Mouse (Mus musculus) cerebellum, adult 9-11 months (tissue): ENCODE results near the gene Epb41.
A peak's percentile ranks its signal among the peaks of the same experiment; 100 is the strongest.

Experiments used
- DNase-seq: peaks from one replicate; pipeline ENCODE4 v3.0.0; 2022

The Epb41 gene

GRCm38 (mm10) chr4:132072946-132073345, 2.2 kb downstream of the Epb41 start:
- DNase-seq = peak; percentile 72

DNA sequence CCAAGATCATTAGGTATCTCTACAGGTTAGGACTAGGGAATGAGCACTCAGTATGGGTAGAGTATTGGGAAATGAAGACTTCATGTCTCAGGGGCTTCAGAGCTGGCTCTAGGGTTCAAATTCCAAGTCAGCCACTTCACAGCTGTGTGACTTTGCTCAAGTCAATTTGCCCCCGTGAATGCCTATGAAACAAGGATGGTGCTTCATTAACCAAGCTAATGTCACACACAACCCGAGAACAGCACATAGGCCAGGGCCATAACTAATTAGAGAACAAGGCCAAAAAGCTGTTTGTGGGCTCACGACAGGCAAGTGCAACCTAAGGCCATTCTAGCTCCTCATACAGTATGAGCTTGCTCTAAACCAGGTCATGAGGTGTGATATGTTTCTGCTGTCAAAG, 3.0 kb downstream of the Epb41 start:
- DNase-seq = no peak

- DNase-seq = no peak
These were observed 3.4 kb downstream of the Epb41 start for GRCm38 (mm10) chr4:132071674-132072073.

- peak; percentile 86 for DNase-seq
These were observed 7.2 kb downstream of the Epb41 start for GRCm38 (mm10) chr4:132067938-132068235.

DNA sequence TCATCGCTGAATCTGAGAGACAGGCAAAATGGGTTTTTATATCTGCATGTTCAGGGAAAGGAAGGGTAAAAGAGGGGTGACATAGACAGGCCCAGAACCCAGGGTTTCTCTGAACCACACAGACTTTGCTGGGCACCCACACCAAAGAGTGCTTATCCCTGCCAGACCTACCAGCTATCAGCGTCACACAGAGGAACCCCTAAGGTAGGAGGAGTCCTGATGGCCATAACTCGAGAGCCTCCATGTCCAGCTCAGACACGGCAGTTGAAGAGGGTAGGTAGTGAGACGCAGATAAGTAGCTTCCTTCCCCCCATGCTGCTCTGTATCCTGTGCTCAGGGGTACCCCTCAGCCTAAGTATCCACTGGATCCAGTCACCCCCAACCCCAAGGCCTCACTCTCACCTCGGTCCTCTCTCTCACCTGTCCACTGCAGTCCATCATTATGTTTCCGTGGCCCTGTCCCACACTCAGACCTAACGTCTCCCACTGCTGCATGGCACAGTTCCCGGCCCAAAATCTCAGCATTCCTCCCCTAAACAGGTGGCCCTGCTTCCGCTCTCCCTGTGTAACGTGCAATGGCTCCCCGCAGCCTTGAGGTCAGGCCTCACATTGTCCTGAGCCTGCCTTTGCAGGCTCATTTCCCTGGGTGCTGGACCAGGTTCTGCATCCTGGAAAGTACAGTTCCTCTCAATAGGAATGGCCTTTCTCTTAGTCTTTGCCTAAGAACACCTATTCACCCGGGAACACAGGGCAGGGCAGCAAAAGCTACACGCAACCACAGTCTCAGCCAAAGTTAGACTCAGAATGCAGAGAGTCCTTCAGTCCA, 7.8 kb downstream of the Epb41 start:
- DNase-seq = peak; percentile 78

DNA sequence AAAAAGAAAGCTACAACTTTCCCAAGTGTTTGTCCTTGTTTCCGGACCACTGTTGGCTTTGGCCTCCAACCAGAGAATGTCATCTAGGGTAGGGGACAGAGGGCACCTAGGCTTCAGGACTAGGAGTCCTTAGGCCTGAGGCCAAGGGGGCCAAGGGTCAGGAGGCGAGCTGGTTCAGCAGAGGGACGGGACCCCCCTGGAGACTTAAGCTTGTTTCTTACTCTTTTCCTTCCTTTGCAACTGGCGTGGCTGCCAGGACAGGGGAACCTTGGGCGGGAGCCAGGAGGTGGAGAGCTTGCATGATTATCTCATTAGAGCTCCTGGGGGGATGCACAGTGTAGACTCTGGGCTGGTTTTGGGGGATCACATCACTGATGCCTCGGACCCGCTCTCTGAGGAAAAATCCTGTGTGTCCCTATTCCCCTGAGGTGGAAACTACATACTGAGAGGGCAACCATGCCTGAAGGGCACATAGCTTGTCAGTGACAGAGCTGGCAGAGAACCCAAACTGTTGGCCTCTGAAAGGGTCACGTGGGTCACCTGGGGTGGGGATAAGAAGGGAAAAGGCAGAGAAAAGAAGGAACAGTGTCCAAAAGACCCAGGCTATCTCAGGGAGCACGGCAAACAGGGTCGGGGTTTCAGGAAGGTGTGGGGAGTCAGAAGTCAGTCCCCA, 8.9 kb downstream of the Epb41 start:
- peak; percentile 79 for DNase-seq

DNA sequence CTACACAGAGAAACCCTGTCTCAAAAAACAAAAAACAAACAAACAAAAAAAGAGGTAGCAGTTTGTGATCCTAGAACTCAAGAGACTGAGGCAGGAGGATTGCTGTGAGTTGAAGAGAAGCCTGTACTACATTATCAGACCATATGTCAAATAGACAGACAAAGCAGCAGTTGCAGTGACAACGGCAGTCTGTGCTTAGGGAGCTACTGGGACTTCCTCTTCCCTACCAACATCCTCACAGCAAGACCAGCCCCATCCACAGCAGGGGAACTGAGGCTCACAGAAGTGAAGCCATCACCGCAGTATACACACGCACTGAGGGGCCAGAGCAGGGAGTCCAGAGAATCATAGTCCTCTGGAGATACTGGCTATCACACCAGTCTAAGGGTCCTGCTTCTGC, 9.5 kb downstream of the Epb41 start:
- no peak for DNase-seq

DNA sequence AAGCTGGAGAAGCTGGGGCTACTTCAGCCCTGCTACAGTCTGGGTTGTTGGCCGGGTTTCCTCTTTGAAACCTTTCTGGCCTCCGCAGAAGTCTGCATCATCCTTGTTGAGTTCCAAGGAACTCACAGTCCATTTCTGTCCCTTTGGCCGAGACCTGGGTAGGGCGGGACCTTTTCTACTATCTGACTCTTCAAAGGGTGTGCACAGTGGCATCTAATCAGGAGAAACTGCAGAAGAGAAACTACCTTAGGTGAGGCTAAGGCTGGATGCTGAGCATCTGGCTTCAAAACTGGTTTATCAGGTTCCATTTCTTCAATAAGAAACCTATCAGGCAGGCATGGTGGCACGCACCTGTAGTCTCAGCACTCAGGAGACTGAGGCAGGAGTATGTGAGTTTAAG, 10.6 kb downstream of the Epb41 start:
- no peak for DNase-seq

DNA sequence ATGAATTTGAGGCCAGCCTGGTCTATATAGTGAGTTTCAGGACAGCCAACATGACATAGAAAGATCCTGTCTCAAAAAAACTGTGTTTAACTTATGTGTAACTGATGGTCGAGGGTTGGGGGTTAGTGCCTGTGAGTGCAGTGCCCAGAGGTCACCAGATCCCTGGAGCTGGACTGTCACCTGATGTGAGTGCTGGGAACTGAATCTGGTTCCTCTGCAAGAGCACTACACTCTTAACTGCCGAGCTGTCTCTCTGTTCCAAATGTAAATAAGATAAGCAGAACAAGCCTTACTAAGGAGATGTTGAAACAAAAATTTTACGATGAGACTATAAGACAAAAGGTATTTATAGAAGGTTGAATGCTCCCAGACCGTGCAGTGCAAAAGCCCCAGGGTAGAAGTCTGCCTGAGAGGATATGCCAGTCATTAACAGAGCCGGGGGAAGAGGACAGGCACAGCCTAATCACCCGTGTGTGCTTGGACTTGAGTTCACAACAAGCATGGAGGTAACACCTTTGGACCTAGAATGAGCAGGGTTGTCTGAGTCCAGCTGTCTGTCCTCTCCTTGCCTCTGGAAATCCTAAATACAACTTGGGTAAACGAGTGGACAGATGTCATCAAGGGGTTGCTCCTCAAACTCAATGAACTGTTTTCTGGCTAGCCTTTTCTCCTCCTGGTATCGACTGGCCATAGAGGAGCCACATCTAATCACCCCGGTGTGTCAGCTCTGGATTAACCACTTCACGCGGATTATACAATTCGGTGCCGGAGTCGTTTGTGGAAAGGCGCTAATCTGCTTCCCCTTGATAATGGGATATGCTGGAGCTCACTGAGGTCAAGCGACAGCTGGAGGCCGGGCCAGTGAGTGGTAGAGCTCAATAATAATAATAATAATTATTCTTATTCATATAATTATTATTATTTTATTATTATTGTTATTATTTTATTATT, 11.9 kb downstream of the Epb41 start:
- DNase-seq = no peak

- no peak for DNase-seq
These were observed 12.8 kb downstream of the Epb41 start for GRCm38 (mm10) chr4:132062289-132062688.

DNA sequence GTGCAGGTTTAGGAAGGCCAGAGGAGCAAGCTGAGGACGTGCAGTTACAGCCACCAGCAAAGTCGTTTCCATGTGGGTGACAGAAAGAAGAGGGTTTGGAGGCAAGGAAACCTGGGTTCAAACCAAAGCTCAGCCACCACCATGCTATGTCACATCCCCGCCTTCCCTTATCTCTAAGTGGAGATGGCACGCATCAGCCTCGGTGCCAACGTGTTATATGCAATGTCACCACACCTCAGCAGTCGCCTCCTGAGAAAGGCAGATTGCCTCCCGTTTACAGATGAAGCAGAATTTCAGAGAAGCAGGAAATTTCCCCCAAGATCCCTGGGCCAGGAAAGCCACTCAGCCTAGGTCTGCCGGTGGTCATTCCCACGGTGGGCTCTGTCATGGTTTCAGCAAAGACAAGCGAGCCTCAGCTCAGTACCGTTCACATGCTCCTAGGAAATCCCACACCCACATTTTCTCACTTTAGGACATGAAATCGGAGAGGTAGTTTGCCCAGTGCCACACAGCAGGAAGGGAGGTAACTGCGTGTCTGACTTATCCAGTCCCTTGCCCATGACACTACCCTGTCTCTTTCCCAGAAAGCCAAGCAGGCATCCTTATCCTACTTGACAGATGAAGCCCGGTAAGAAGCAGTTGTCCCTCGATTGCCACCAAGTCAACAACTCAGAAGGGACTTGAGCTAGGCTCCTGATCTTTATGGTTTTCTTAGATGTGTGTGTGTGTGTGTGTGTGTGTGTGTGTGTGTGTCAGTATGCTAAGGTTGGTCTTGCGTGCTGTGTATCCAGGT, 14.9 kb downstream of the Epb41 start:
- DNase-seq = no peak

DNA sequence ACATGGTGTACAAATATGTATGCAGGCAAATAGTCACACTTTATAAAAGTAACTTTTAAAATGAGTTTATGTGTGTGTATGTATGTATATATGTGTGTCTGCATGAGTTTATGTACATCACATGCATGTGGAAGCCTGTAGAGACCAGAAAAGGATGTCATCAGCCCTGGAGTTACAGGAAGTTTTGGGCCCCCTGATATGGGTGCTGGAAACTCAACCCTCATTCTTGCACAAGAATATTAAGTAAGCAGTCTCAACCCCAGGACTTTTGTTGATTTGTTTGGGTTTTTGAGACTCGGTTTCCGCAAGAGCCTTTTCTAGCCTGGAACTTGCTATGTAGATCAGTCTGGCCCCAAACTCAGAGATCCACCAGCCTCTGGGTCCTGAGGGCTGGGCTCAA, 15.6 kb downstream of the Epb41 start:
- no peak for DNase-seq

DNA sequence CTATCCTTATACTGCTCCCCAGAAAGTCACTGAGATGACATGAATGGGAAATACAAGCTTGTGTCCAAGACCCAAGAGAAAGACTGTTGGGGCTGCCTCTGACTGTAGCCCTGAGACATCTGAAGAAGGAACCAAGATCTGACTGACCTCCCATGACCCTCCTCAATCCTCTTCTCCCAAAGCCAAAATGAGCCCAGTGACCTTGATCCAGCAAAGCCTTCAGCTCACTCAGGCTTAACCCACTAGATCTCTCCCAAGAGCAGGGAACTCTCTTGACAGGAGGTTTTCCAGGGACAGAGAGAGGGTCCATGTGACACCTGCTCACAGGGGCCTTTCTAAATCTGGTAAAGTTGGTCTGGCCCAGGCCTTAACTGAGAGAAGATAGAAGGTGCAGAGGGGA, 17.8 kb downstream of the Epb41 start:
- no peak for DNase-seq

DNA sequence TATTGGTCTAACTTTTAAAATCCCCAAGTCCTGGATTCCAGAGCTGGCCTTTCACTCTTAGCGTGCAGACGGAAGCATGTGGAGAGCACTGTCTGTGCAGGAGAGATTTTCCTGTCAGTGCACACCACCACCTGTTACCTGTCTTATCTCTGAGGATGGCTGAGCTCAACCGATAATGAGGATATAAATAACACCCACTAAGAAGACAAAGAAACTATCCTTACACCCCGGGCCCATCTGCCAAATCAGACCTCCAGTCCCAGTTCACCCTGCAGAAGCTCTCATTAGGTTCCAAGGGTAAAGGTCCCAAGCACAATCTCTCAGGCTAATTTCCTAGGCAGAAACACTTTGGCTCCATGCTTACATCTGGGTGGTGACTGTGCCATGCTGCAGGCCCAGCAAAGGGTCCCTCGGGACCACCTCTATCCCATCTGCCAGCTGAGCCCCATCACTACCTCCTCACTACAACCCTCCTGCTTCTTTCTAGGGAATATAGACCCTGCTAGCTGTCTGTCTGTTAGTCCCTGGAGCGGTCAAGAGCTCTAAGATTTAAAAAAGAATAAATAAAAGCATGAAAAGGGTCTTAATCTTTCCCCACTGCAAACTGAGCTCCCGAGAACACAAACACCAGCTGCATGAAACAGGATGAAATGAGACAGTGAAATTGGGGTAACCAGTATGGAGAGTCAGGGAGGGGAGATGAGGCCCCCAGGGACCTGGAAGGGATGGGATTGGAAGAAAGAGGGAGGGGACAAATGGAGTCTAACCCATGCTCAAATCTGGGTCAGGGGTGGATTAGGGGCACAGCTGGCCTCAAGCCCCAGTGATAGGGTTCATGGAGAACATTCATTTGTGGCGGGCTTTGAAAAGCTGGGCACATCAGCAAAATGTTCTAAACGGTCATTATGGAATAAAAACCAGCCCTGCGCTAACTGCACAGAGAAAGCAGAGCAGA, 23.5 kb downstream of the Epb41 start:
- DNase-seq = no peak

DNA sequence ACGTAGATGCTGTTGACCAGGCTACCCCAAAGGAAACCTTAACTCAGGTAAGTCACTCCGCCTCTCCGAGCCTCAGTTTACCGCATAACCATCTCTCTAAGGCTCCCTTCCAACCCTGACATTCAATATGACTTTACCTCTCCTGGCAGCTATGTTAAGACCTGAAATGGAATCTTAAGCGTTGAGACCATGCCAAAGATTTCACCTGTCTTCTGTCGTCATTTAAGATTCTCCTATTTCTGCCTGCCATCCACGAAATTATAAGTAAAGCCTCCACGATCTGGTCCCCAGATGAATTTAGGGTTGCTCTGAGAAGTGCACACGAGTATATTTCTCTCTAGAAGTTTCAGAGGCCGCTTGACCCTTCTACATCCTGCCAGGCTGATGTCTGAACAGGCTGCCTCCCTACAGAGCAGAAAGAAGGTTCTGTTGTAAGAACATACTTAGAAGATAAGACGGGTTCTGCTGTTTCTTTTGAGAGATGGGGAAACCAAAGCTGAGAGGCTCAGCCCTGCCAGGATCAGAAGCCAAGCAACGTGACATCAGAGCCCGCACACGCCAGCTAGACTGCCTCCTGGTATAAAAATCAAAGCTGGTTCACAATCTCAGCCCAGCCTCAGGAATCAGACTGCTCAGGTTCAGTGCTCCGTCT, 25.4 kb downstream of the Epb41 start:
- DNase-seq = peak; percentile 75

DNA sequence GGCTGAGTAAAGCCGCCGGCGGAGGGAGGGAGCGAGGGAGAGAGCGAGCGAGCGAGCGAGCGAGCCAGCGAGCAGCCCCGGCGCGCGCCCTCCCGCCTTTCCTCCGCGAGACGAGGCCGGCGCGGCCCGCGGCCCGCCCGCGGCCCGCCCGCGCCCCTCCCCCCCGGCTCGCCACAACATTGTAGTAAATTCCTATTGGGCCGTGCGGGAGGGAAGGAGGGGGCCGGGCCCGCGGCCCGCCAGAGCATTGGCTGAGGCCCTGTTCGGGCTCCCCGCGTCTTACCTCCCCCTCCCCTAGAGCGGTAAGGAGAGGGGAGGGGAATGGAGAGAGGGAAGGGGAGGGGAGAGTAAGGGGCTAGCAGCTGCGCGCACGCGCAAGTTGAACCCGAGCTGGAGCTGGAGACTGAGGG, 26.1 kb downstream of the Epb41 start:
- DNase-seq = peak; percentile 96

GRCm38 (mm10) chr4:132048011-132048991, 26.8 kb downstream of the Epb41 start:
- DNase-seq = peak; percentile 90

DNA sequence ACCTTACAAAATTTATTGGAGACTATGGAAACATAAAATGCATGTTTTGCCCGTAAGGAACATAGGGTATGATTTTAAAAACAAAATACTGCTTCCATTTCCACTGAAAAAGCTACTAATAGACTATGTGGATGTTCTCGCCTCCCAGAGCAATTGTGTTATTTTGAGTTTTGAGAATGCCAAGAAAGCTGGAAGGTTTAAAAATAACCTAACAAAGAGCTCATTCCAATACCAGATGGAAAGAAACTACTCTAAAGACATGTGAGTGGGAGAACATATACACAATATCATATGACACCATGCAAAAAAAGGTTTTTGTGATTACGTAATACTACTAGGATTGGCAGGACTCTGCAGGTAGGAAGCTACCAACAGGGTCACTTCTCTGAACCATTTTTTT, 31.4 kb downstream of the Epb41 start:
- DNase-seq = no peak

DNA sequence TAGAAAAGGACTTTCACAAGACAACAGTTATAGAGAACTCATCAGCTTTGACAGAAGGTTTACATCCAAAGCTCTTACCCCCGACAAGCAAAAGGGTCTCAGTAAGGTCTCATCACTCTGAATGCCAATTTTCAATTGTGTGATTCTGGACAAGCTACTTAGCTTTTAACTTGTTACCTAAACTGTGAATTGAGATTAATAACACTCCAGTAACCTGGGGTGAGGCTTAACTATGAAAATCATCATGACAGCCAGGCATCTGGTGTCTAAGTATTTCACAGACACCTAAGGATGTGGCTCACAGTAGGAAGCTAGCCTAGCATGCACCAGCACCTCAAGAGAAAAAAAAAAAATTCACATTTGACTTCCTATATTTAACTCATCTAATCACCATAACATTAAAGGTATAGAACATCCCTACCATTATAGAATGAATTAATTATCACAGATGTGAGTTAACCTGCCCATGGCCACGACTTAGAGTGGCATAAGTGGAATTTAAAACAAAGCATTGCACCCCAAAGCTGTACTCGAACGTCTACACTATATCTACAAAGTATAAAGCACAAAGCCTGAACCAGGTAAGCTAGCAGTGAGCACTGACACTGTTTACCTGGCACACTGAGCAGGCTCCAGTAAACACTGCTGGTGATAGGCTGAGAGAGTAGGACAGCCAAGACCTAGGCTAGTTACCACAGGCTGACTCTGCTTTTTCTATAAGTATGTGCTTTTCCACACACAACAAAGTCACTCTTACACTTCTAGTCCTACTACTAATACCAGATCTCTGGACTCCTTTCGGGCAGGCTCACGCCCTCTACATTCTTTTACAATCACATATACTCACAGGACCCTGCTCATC, 33.4 kb downstream of the Epb41 start:
- DNase-seq = no peak
